Mouse (Mus musculus) ES-Bruce4 (cell line): ENCODE results near the gene Mis12. TPM values are rescaled to one million over a fixed set of nuclear protein-coding genes. Genes with fewer than 3 reads are reported as not detected.

ENCODE experiments used
- H3K27ac ChIP-seq: 2 replicates; pipeline ENCODE4 v1.5.1; 2012; ENCODE audit warnings: low read length, inconsistent platforms; ENCODE audit not compliant: insufficient read depth
- H3K27me3 ChIP-seq: 2 replicates; pipeline ENCODE4 v1.6.1; 2012; ENCODE audit warnings: mild to moderate bottlenecking, low read length, inconsistent platforms; ENCODE audit not compliant: control insufficient read depth, poor library complexity, insufficient read depth, severe bottlenecking
- H3K36me3 ChIP-seq: 2 replicates; pipeline ENCODE4 v1.6.1; 2012; ENCODE audit warnings: inconsistent platforms, mild to moderate bottlenecking, low read length, moderate library complexity; ENCODE audit not compliant: control insufficient read depth, poor library complexity, insufficient read depth, severe bottlenecking
- H3K4me1 ChIP-seq: one replicate; pipeline ENCODE4 v1.8.1; 2011; ENCODE audit warnings: low read length; ENCODE audit not compliant: control insufficient read depth, insufficient read depth
- H3K4me3 ChIP-seq: 2 replicates; pipeline ENCODE4 v1.5.1; 2011; ENCODE audit warnings: low read depth, mild to moderate bottlenecking, low read length
- H3K9ac ChIP-seq: 2 replicates; pipeline ENCODE4 v1.6.1; 2012; ENCODE audit warnings: low read depth, mild to moderate bottlenecking, inconsistent platforms; ENCODE audit not compliant: poor library complexity, severe bottlenecking
- H3K9me3 ChIP-seq: replicated peaks from 2 replicates; pipeline ENCODE4 v1.6.1; 2012; ENCODE audit warnings: mild to moderate bottlenecking, low read length, inconsistent platforms; ENCODE audit not compliant: control insufficient read depth, poor library complexity, insufficient read depth, severe bottlenecking
- CTCF ChIP-seq: IDR thresholded peaks from one replicate; pipeline ENCODE4 v1.8.1; 2011; ENCODE audit warnings: low read depth, low read length
- EP300 ChIP-seq: IDR thresholded peaks from 2 replicates; pipeline ENCODE4 v1.6.1; 2011; ENCODE audit warnings: low read depth, low read length; ENCODE audit not compliant: insufficient read depth
- POLR2A ChIP-seq: IDR thresholded peaks from one replicate; pipeline ENCODE4 v1.8.1; 2011; ENCODE audit warnings: low read length; ENCODE audit not compliant: insufficient read depth
- polyA plus RNA-seq: library from polyadenylated mRNA; stranded (reverse); fragments of >200 nt; gene quantifications from 2 replicates; pipeline ENCODE4 v1.2.4, GENCODE M21; 2011; ENCODE audit warnings: low read depth; ENCODE audit not compliant: missing spikeins, insufficient read depth, insufficient read length

Mis12 gene
- 35.6 and 36.7 TPM in 2 replicates for polyA plus RNA-seq

- TF ChIP-seq CTCF (no peak), EP300 (no peak), POLR2A (peak; percentile 78)
- Histone ChIP-seq H3K27ac (peak within 1 kb of the TSS; percentile 73), H3K27me3 (no peaks in the 10 kb centered on the region), H3K4me3 (peak within 1 kb of the TSS; percentile 95), H3K36me3 (peaks cover 31% of the 10 kb centered on the region), H3K4me1 (no peaks in the 10 kb centered on the region), H3K9ac (peak within 1 kb of the TSS; percentile 80), H3K9me3 (no peaks in the 10 kb centered on the region)
Measured at GRCm38 (mm10) chr11:71019201-71020068, at the start of gene Mis12, which contains the start of gene Derl2. Mis12 (plus strand) TSS chr11:71019611. Derl2 (minus strand) TSS chr11:71019841.

- Histone ChIP-seq H3K9ac (peak within 1 kb of the TSS; percentile 83), H3K36me3 (peaks cover 39% of the 10 kb centered on the region), H3K27ac (peak within 1 kb of the TSS; percentile 47; the same call in 1 of the 2 replicates), H3K4me3 (peak within 1 kb of the TSS; percentile 91), H3K27me3 (no peaks in the 10 kb centered on the region), H3K9me3 (no peaks in the 10 kb centered on the region), H3K4me1 (no peaks in the 10 kb centered on the region)
- TF ChIP-seq POLR2A (peak; percentile 43), CTCF (no peak)
Measured at GRCm38 (mm10) chr11:70969821-70970559, 49.4 kb upstream of the Mis12 start, which contains the start of the genes Nup88 and Rpain. Nup88 (minus strand) TSS chr11:70969973. Rpain (plus strand) TSS chr11:70970213.

- Histone ChIP-seq H3K9ac (peak overlapping the region; percentile 32), H3K27me3 (no peaks in the 10 kb centered on the region), H3K4me3 (peak overlapping the region; percentile 81), H3K27ac (no peak overlapping the region), H3K4me1 (no peaks in the 10 kb centered on the region), H3K36me3 (peaks cover 31% of the 10 kb centered on the region), H3K9me3 (no peaks in the 10 kb centered on the region)
- TF ChIP-seq EP300 (no peak), POLR2A (no peak), CTCF (peak; percentile 9)
Measured at GRCm38 (mm10) chr11:70970560-70971540, 48.6 kb upstream of the Mis12 start.

- Histone ChIP-seq H3K9me3 (no peaks in the 10 kb centered on the region), H3K4me1 (no peaks in the 10 kb centered on the region), H3K4me3 (no peak overlapping the region), H3K36me3 (peaks cover 36% of the 10 kb centered on the region), H3K27ac (no peak overlapping the region), H3K27me3 (no peaks in the 10 kb centered on the region), H3K9ac (no peak overlapping the region)
- no peak for TF ChIP-seq EP300
- no peak for TF ChIP-seq POLR2A
- no peak for TF ChIP-seq CTCF
Measured at GRCm38 (mm10) chr11:70972586-70972985, 46.8 kb upstream of the Mis12 start.

GRCm38 (mm10) chr11:70973947-70974346, 45.5 kb upstream of the Mis12 start:
- H3K36me3 ChIP-seq: peaks cover 44% of the 10 kb centered on the region
- no peaks in the 10 kb centered on the region for H3K4me1 ChIP-seq
- no peak overlapping the region for H3K4me3 ChIP-seq
- H3K27ac ChIP-seq: no peak overlapping the region
- H3K9me3 ChIP-seq: no peaks in the 10 kb centered on the region
- H3K27me3 ChIP-seq: no peaks in the 10 kb centered on the region
- no peak for TF ChIP-seq CTCF
- no peak for TF ChIP-seq EP300
- TF ChIP-seq POLR2A: no peak
- H3K9ac ChIP-seq: no peak overlapping the region
